In the genomic region with DNA sequence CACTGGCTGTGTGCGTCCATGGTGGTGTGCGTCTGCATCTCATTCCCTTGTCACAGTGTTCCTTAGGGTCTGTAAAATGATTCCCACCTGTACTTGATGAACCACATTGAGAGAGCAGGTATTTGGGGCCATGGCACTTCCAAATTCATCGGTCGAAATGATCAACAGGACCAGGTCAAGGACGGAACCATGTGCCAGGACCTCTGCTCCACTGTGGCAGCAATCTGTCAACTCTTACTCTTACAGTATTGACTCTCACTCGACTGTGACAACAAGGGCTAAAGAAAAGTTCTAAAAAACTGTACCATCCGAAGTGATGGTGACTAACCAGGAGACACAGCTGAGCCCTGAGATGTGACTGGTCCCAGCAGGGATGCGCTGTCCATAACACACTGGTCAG, we compare ENCODE assay signal across 21 mouse cellular contexts. TPM values are rescaled to one million over a fixed set of nuclear protein-coding genes. Genes with fewer than 3 reads are reported as not detected.
"Had no signal": no experiment of that assay in that cellular context is flagged by ENCODE, and none has a peak within 500 bp of the region (broad histone marks: within the 10 kb centered on the region; RNA-seq: fewer than 3 reads in every experiment).

No protein-coding gene starts in this region.

- H3K36me3 ChIP-seq: midbrain, embryonic 10.5 days; midbrain, embryonic 13.5 days; neural tube, embryonic 13.5 days had no signal

- DNase-seq: kidney, adult 18-20 months; kidney, adult 9 months; kidney, postnatal 25 days; layer of hippocampus, postnatal 36 days; lung, adult 2 months; lung, postnatal 36 days; retina, postnatal 1 day; thymus, adult 2 months; thymus, postnatal 14 days; thymus, postnatal 4 days had no signal

- H3K27ac ChIP-seq: hindbrain, postnatal 0 days; left cerebral cortex, adult 2 months; midbrain, embryonic 10.5 days; midbrain, embryonic 13.5 days; neural tube, embryonic 13.5 days; stomach, postnatal 0 days had no signal

- H3K9me3 ChIP-seq: midbrain, embryonic 10.5 days; midbrain, embryonic 13.5 days; neural tube, embryonic 13.5 days had no signal

- H3K4me3 ChIP-seq: left cerebral cortex, adult 2 months; megakaryocyte, embryonic 14.5 days; midbrain, embryonic 10.5 days; midbrain, embryonic 13.5 days; myocyte; neural tube, embryonic 13.5 days had no signal

- ATAC-seq: hindbrain, postnatal 0 days; inflammation-experienced regulatory T-cells, adult 6 months; intestine, embryonic 16.5 days; midbrain, embryonic 13.5 days; midbrain, embryonic 16.5 days had no signal

- H3K4me2 ChIP-seq: midbrain, embryonic 13.5 days; neural tube, embryonic 13.5 days had no signal

- H3K9ac ChIP-seq: midbrain, embryonic 13.5 days; neural tube, embryonic 13.5 days had no signal

RNA-seq across cellular contexts. Expression of a gene that starts 37.4 kb away (rescaled TPM):
- polyA plus RNA-seq: inflammation-experienced regulatory T-cells, adult 6 months had no signal
